Mouse (Mus musculus): ENCODE data around the gene Adamts17.

Adamts17 gene

GRCm38 (mm10) chr7:66938988-66939783 lies 99.7 kb downstream of the Adamts17 start:
- TF ChIP-seq NANOG (IDR thresholded peaks at IDR 0.05; ENCODE audit: borderline replicate concordance, low read length) (no peak), CTCF (conservative IDR thresholded peaks at IDR 0.05; ENCODE audit: low read length) (no peak), POU5F1 (IDR thresholded peaks at IDR 0.05; ENCODE audit: borderline replicate concordance, low read length) (no peak)
- Histone ChIP-seq H3K9me3 (ENCODE audit: low read length) (0 out of 2 replicates have a peak, but pooled peaks cover 5% of the 10 kb centered on the region), H3K4me1 (replicated peaks; ENCODE audit: low read depth, low read length) (no peaks in the 10 kb centered on the region), H3K4me3 (replicated peaks; ENCODE audit: low read length) (no peak overlapping the region), H3K36me3 (ENCODE audit: insufficient read depth, low read length) (no peaks in the 10 kb centered on the region), H3K27me3 (ENCODE audit: insufficient read depth, low read length) (no peaks in the 10 kb centered on the region)

GRCm38 (mm10) chr7:66940761-66941160 lies 101.2 kb downstream of the Adamts17 start:
- H3K27me3 ChIP-seq (ENCODE audit: insufficient read depth, low read length), result no peaks in the 10 kb centered on the region
- H3K4me1 ChIP-seq (replicated peaks; ENCODE audit: low read depth, low read length), result no peaks in the 10 kb centered on the region
- TF ChIP-seq POU5F1 (IDR thresholded peaks at IDR 0.05; ENCODE audit: borderline replicate concordance, low read length) (no peak), CTCF (conservative IDR thresholded peaks at IDR 0.05; ENCODE audit: low read length) (no peak), NANOG (IDR thresholded peaks at IDR 0.05; ENCODE audit: borderline replicate concordance, low read length) (no peak)
- H3K9me3 ChIP-seq (ENCODE audit: low read length), result no peaks in the 10 kb centered on the region
- no peaks in the 10 kb centered on the region for H3K36me3 ChIP-seq (ENCODE audit: insufficient read depth, low read length)
- H3K4me3 ChIP-seq (replicated peaks; ENCODE audit: low read length), result no peak overlapping the region

- H3K27me3 ChIP-seq (ENCODE audit: insufficient read depth, low read length), result no peaks in the 10 kb centered on the region
- H3K9me3 ChIP-seq (ENCODE audit: low read length), result peaks cover 26% of the 10 kb centered on the region
- TF ChIP-seq POU5F1 (IDR thresholded peaks at IDR 0.05; ENCODE audit: borderline replicate concordance, low read length) (no peak), NANOG (IDR thresholded peaks at IDR 0.05; ENCODE audit: borderline replicate concordance, low read length) (no peak), CTCF (conservative IDR thresholded peaks at IDR 0.05; ENCODE audit: low read length) (no peak)
- H3K4me1 ChIP-seq (replicated peaks; ENCODE audit: low read depth, low read length), result no peaks in the 10 kb centered on the region
- H3K4me3 ChIP-seq (replicated peaks; ENCODE audit: low read length), result no peak overlapping the region
- no peaks in the 10 kb centered on the region for H3K36me3 ChIP-seq (ENCODE audit: insufficient read depth, low read length)
Measured at GRCm38 (mm10) chr7:66949006-66949405, 109.5 kb downstream of the Adamts17 start.

- Histone ChIP-seq H3K9me3 (ENCODE audit: low read length) (peaks cover 26% of the 10 kb centered on the region), H3K4me3 (replicated peaks; ENCODE audit: low read length) (no peak overlapping the region), H3K36me3 (ENCODE audit: insufficient read depth, low read length) (no peaks in the 10 kb centered on the region), H3K27me3 (ENCODE audit: insufficient read depth, low read length) (no peaks in the 10 kb centered on the region), H3K4me1 (replicated peaks; ENCODE audit: low read depth, low read length) (no peaks in the 10 kb centered on the region)
- TF ChIP-seq CTCF (conservative IDR thresholded peaks at IDR 0.05; ENCODE audit: low read length) (no peak), POU5F1 (IDR thresholded peaks at IDR 0.05; ENCODE audit: borderline replicate concordance, low read length) (no peak), NANOG (IDR thresholded peaks at IDR 0.05; ENCODE audit: borderline replicate concordance, low read length) (no peak)
Measured at GRCm38 (mm10) chr7:66952921-66953320, 113.4 kb downstream of the Adamts17 start.

- no peaks in the 10 kb centered on the region for H3K36me3 ChIP-seq (ENCODE audit: insufficient read depth, low read length)
- peaks cover 18% of the 10 kb centered on the region for H3K9me3 ChIP-seq (ENCODE audit: low read length)
- TF ChIP-seq NANOG (IDR thresholded peaks at IDR 0.05; ENCODE audit: borderline replicate concordance, low read length) (no peak), POU5F1 (IDR thresholded peaks at IDR 0.05; ENCODE audit: borderline replicate concordance, low read length) (no peak), CTCF (conservative IDR thresholded peaks at IDR 0.05; ENCODE audit: low read length) (no peak)
- H3K4me1 ChIP-seq (replicated peaks; ENCODE audit: low read depth, low read length), result no peaks in the 10 kb centered on the region
- H3K4me3 ChIP-seq (replicated peaks; ENCODE audit: low read length), result no peak overlapping the region
- no peaks in the 10 kb centered on the region for H3K27me3 ChIP-seq (ENCODE audit: insufficient read depth, low read length)
Measured at GRCm38 (mm10) chr7:66954073-66954472, 114.5 kb downstream of the Adamts17 start.

GRCm38 (mm10) chr7:66954723-66955122 lies 115.2 kb downstream of the Adamts17 start:
- Histone ChIP-seq H3K4me3 (replicated peaks; ENCODE audit: low read length) (no peak overlapping the region), H3K9me3 (ENCODE audit: low read length) (peaks cover 11% of the 10 kb centered on the region), H3K27me3 (ENCODE audit: insufficient read depth, low read length) (no peaks in the 10 kb centered on the region), H3K36me3 (ENCODE audit: insufficient read depth, low read length) (no peaks in the 10 kb centered on the region), H3K4me1 (replicated peaks; ENCODE audit: low read depth, low read length) (no peaks in the 10 kb centered on the region)
- no peak for TF ChIP-seq CTCF (conservative IDR thresholded peaks at IDR 0.05; ENCODE audit: low read length)
- TF ChIP-seq NANOG (IDR thresholded peaks at IDR 0.05; ENCODE audit: borderline replicate concordance, low read length), result no peak
- no peak for TF ChIP-seq POU5F1 (IDR thresholded peaks at IDR 0.05; ENCODE audit: borderline replicate concordance, low read length)

- no peak for TF ChIP-seq CTCF (conservative IDR thresholded peaks at IDR 0.05; ENCODE audit: low read length)
- no peak for TF ChIP-seq POU5F1 (IDR thresholded peaks at IDR 0.05; ENCODE audit: borderline replicate concordance, low read length)
- no peak for TF ChIP-seq NANOG (IDR thresholded peaks at IDR 0.05; ENCODE audit: borderline replicate concordance, low read length)
- no peak overlapping the region for H3K4me3 ChIP-seq (replicated peaks; ENCODE audit: low read length)
- no peaks in the 10 kb centered on the region for H3K36me3 ChIP-seq (ENCODE audit: insufficient read depth, low read length)
- no peaks in the 10 kb centered on the region for H3K4me1 ChIP-seq (replicated peaks; ENCODE audit: low read depth, low read length)
- H3K9me3 ChIP-seq (ENCODE audit: low read length), result peaks cover 3% of the 10 kb centered on the region
- no peaks in the 10 kb centered on the region for H3K27me3 ChIP-seq (ENCODE audit: insufficient read depth, low read length)
Measured at GRCm38 (mm10) chr7:66955455-66955919, 116.0 kb downstream of the Adamts17 start.

GRCm38 (mm10) chr7:66955978-66956377 lies 116.4 kb downstream of the Adamts17 start:
- Histone ChIP-seq H3K9me3 (ENCODE audit: low read length) (no peaks in the 10 kb centered on the region), H3K27me3 (ENCODE audit: insufficient read depth, low read length) (no peaks in the 10 kb centered on the region), H3K4me1 (replicated peaks; ENCODE audit: low read depth, low read length) (no peaks in the 10 kb centered on the region), H3K4me3 (replicated peaks; ENCODE audit: low read length) (no peak overlapping the region), H3K36me3 (ENCODE audit: insufficient read depth, low read length) (no peaks in the 10 kb centered on the region)
- TF ChIP-seq POU5F1 (IDR thresholded peaks at IDR 0.05; ENCODE audit: borderline replicate concordance, low read length) (no peak), CTCF (conservative IDR thresholded peaks at IDR 0.05; ENCODE audit: low read length) (no peak)

Measured in E14TG2a.4 (cell line).